Mouse (Mus musculus) hindbrain, embryonic 14.5 days (tissue): Measurements from ENCODE around the gene Tmem147. TPM values are rescaled to one million over a fixed set of nuclear protein-coding genes. Genes with fewer than 3 reads are reported as not detected.
A peak's percentile ranks its signal among the peaks of the same experiment; 100 is the strongest.
"Not testable (repeated sequence)": the region's sequence is repeated elsewhere in the genome, so short reads cannot be mapped to it uniquely, and the experiment has no call there.

ENCODE experiments used
- ATAC-seq: fragments of 200-750 bp; cut with Nextera tagmentation; 2 replicates; pipeline ENCODE4 v1.8.0; 2017; ENCODE audit warnings: moderate number of reproducible peaks, mild to moderate bottlenecking, moderate TSS enrichment, moderate library complexity; ENCODE audit not compliant: low FRiP score
- DNase-seq: peaks from one replicate; pipeline ENCODE4 v3.0.0-alpha.2; 2015; ENCODE audit warnings: low spot score
- H3K27ac ChIP-seq: fragments of 300-500 bp; sonication (generic); 2 replicates; pipeline ENCODE4 v1.5.1; 2014; ENCODE audit warnings: mild to moderate bottlenecking, moderate library complexity
- H3K27me3 ChIP-seq: fragments of 300-500 bp; sonication (generic); 2 replicates; pipeline ENCODE4 v1.6.1; 2014; ENCODE audit warnings: mild to moderate bottlenecking, low read length, mixed read lengths; ENCODE audit not compliant: control insufficient read depth, insufficient read depth
- H3K36me3 ChIP-seq: fragments of 300-500 bp; sonication (generic); replicated peaks from 2 replicates; pipeline ENCODE4 v1.6.1; 2014; ENCODE audit not compliant: control insufficient read depth, insufficient read depth
- H3K4me1 ChIP-seq: fragments of 300-500 bp; sonication (generic); replicated peaks from 2 replicates; pipeline ENCODE4 v1.6.1; 2014; ENCODE audit warnings: antibody characterized with exemption, low read length, mixed read lengths; ENCODE audit not compliant: control insufficient read depth, insufficient read depth
- H3K4me2 ChIP-seq: fragments of 300-500 bp; sonication (generic); replicated peaks from 2 replicates; pipeline ENCODE4 v1.6.1; 2014; ENCODE audit warnings: mild to moderate bottlenecking, moderate library complexity
- H3K4me3 ChIP-seq: fragments of 300-500 bp; sonication (generic); replicated peaks from 2 replicates; pipeline ENCODE4 v1.5.1; 2014; ENCODE audit warnings: mild to moderate bottlenecking, low read length
- H3K9ac ChIP-seq: fragments of 300-500 bp; sonication (generic); 2 replicates; pipeline ENCODE4 v1.6.1; 2014
- H3K9me3 ChIP-seq: fragments of 300-500 bp; sonication (generic); 2 replicates; pipeline ENCODE4 v1.6.1; 2016; ENCODE audit warnings: low read length; ENCODE audit not compliant: control insufficient read depth
- WGBS: fragments of 180-500 bp; shearing (Covaris S2); extraction: QIAGEN DNeasy Blood & Tissue Kit; methylation state at CpG from one replicate; pipeline ENCODE4 v1.1.7; 2014; 5-methylcytosine and 5-hydroxymethylcytosine counted together
- polyA plus RNA-seq: library from polyadenylated mRNA; unstranded; fragments of >200 nt; fragmentation: Nextera tagmentation; extraction: Ambion mirVana; gene quantifications from 2 replicates; pipeline ENCODE4 v1.2.1, GENCODE M21; 2014

Gene Tmem147
- polyA plus RNA-seq, 1 experiment from 2014 or later, result 319 TPM

GRCm38 (mm10) chr7:30758853-30759252, 29.5 kb upstream of the Tmem147 start:
- H3K4me1 ChIP-seq, result no peaks in the 10 kb centered on the region
- no peaks in the 10 kb centered on the region for H3K27me3 ChIP-seq
- H3K36me3 ChIP-seq, result peaks cover 19% of the 10 kb centered on the region
- DNase-seq (peak; percentile 37), ATAC-seq (no peak)
- peaks cover 9% of the 10 kb centered on the region; the same call in 1 of the 2 replicates for H3K9me3 ChIP-seq
- H3K9ac ChIP-seq, result no peak overlapping the region
- no peak overlapping the region for H3K4me2 ChIP-seq
- H3K4me3 ChIP-seq, result no peak overlapping the region
- 42% methylated on average over 4 of the region's 4 CpGs for WGBS
- H3K27ac ChIP-seq, result no peak overlapping the region

GRCm38 (mm10) chr7:30757001-30757400, 27.7 kb upstream of the Tmem147 start:
- no peaks in the 10 kb centered on the region for H3K27me3 ChIP-seq
- H3K4me3 ChIP-seq, result no peak overlapping the region
- no peak for ATAC-seq
- H3K36me3 ChIP-seq, result peaks cover 19% of the 10 kb centered on the region
- no peak overlapping the region for H3K27ac ChIP-seq
- 73% methylated on average over 3 of the region's 3 CpGs for WGBS
- H3K4me1 ChIP-seq, result no peaks in the 10 kb centered on the region
- no peak for DNase-seq
- no peak overlapping the region for H3K4me2 ChIP-seq
- H3K9me3 ChIP-seq, result peaks cover 9% of the 10 kb centered on the region; the same call in 1 of the 2 replicates
- no peak overlapping the region for H3K9ac ChIP-seq

DNA sequence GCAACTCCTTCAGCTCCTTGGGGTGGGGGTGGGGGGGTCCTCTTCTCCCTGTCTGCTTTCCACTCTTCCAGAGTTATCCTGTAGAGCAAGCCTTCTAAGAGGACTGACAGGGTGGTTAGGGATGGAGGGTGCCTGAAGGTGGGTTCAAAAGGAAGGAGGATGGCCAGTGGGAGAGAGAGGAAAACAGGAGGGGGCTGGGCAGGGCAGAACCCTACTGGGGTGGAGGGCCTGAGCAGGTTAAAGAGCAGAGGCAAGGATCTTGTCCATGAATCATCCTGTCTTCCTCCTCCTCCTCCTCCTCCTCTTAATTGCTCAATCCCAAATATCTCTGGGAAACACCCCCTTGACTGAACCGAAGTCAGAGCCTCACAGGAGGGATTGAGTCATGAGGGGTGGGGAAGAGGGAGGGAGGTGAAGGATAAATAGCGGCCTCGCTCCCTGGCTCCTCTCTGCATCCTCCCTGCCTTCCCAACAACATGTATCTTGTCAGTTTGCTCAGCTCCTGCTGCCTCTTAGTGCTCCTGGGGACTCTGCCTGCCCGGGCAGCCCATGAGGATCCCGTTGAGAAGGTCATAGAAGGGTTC, 21.8 kb upstream of the Tmem147 start, which contains the start of gene Sbsn:
Gene Sbsn, plus strand, starts transcription at position 386 of the 584 bp plus-strand sequence.
- DNase-seq (no peak), ATAC-seq (no peak)
- Histone ChIP-seq H3K9ac (no peak within 1 kb of the TSS), H3K36me3 (peaks cover 20% of the 10 kb centered on the region), H3K27me3 (no peaks in the 10 kb centered on the region), H3K4me3 (no peak within 1 kb of the TSS), H3K4me2 (no peak within 1 kb of the TSS), H3K9me3 (peaks cover 9% of the 10 kb centered on the region; the same call in 1 of the 2 replicates), H3K4me1 (no peaks in the 10 kb centered on the region), H3K27ac (no peak within 1 kb of the TSS)
- WGBS, result 68% methylated on average over 5 of the region's 5 CpGs

DNA sequence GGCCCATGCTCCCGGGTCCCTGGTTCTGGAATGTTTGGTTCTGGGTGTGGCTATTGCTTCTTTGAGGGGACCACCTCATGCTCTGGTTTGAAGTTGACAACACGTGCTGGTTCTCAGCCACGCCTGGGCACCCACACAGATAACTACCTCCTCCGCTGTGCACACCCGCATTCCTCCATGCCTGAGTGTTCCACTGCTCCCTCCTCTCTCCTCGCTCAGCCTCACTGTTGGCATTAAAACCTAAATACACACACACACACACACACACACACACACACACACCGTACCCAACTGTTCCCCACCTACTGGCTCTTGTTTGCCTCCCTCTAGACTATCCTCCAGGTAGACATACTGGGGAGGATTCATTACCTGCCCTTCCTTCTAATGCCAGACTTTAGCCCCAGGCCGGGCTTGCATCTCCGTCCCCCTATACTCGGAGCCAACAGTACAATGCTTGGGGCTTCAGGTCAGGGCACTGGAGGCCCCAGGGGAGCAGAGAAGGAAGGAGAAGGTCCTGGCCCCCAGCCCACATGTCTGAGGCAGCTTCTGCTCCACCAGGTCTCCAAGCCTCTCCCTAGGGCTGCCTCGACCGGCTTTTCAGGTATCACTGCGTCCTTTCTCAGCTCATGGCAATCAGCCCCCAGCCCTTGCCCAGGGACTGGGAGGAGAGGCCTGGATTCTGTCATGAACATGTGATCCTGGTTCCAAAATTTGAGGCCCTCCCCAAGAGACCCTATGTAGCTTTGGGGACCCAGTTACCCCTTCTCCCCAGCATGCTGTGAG, 20.7 kb upstream of the Tmem147 start:
- DNase-seq, result no peak
- Histone ChIP-seq H3K27ac (no peak overlapping the region), H3K9me3 (peaks cover 7% of the 10 kb centered on the region; the same call in 1 of the 2 replicates), H3K4me1 (no peaks in the 10 kb centered on the region), H3K4me3 (no peak overlapping the region), H3K36me3 (peaks cover 8% of the 10 kb centered on the region), H3K4me2 (no peak overlapping the region), H3K27me3 (no peaks in the 10 kb centered on the region), H3K9ac (no peak overlapping the region)
- WGBS, result 91% methylated on average over 13 of the region's 13 CpGs
- ATAC-seq, result no peak

DNA sequence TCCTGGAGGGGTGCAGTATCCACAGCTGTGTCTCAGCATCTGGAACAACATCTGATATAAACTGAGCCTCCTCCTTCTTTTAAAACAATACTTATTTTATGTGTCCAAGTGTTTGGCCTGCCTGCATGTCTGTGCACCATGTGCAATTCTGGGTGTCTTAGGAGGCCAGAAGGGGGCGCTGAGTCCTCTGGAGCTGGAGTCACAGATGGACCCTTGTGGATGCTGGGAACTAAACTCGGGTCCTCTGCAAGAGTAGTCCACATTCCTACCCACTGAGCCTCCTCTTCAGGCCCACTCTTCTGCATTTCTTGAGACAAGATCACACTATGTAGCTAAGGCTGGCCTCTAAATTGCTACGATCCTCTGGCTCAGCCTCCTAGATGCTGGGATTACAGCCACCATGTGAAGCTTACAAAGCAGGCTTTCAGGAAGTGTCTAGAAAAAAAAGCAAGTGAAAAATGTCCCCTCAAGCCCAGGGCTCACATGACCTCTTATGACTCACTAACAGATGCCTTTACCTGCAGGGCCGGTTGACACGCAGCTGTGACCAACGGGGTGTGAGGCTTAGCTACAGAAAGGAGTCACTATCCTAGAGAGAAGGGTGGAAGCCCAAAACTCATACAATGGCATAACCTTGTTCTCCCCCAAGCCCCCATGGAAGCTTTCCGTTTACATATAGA, 18.3 kb upstream of the Tmem147 start:
- no peaks in the 10 kb centered on the region for H3K4me1 ChIP-seq
- H3K4me3 ChIP-seq, result no peak overlapping the region
- DNase-seq, result no peak
- ATAC-seq, result no peak
- H3K27ac ChIP-seq, result no peak overlapping the region
- no peak overlapping the region for H3K9ac ChIP-seq
- 0 out of 2 replicates have a peak, but pooled peaks cover 3% of the 10 kb centered on the region for H3K36me3 ChIP-seq
- H3K27me3 ChIP-seq, result no peaks in the 10 kb centered on the region
- WGBS, result 91% methylated on average over 7 of the region's 7 CpGs
- H3K4me2 ChIP-seq, result no peak overlapping the region
- no peaks in the 10 kb centered on the region for H3K9me3 ChIP-seq

GRCm38 (mm10) chr7:30744022-30744598, 14.8 kb upstream of the Tmem147 start:
- H3K9me3 ChIP-seq, result no peaks in the 10 kb centered on the region
- H3K36me3 ChIP-seq, result peaks cover 11% of the 10 kb centered on the region; the same call in 1 of the 2 replicates
- no peaks in the 10 kb centered on the region for H3K4me1 ChIP-seq
- no peak overlapping the region for H3K9ac ChIP-seq
- WGBS, result 58% methylated on average over 4 of the region's 4 CpGs
- H3K27me3 ChIP-seq, result no peaks in the 10 kb centered on the region
- DNase-seq (peak; percentile 29), ATAC-seq (no peak; the same call in 1 of the 2 replicates)
- no peak overlapping the region for H3K4me2 ChIP-seq
- no peak overlapping the region for H3K4me3 ChIP-seq
- H3K27ac ChIP-seq, result no peak overlapping the region

DNA sequence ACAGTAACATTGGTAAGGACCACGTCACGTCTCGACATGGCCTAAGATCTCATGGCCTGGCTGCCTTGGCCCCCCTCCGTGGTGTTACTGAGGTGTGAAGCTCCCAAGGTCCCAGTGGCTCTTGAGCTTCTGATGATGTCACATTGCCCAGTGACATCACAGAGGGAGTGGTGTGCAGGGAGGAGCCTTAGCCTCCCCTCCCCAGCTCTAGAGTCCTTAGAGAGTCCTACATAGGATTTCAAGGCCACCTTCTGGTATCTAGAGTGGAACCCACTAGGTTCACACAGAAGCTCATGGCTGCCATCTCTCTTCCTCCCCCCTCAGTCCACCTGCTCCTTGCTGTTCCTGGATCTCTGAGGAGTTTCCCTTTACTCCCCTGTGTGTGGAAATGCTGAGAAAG, 14.3 kb upstream of the Tmem147 start, which contains the start of gene Gapdhs:
Gene Gapdhs, minus strand, starts transcription at position 65 of the 400 bp plus-strand sequence.
- WGBS, result no CpG with 5 or more reads among the region's 4 CpGs
- not testable (repeated sequence) for H3K9me3 ChIP-seq, H3K4me3 ChIP-seq, H3K27me3 ChIP-seq, DNase-seq, H3K9ac ChIP-seq, H3K27ac ChIP-seq, ATAC-seq, H3K4me1 ChIP-seq, H3K4me2 ChIP-seq
- peaks cover 11% of the 10 kb centered on the region; the same call in 1 of the 2 replicates for H3K36me3 ChIP-seq

- H3K36me3 ChIP-seq, result peaks cover 18% of the 10 kb centered on the region
- WGBS, result 92% methylated on average over 2 of the region's 2 CpGs
- DNase-seq, H3K9ac ChIP-seq, H3K4me2 ChIP-seq, H3K4me3 ChIP-seq, H3K4me1 ChIP-seq, H3K9me3 ChIP-seq, H3K27me3 ChIP-seq, H3K27ac ChIP-seq, ATAC-seq: not testable (repeated sequence)
Measured at GRCm38 (mm10) chr7:30742570-30742969, 13.2 kb upstream of the Tmem147 start.

- peaks cover 65% of the 10 kb centered on the region for H3K36me3 ChIP-seq
- H3K4me3 ChIP-seq, result no peak overlapping the region
- H3K9me3 ChIP-seq, result no peaks in the 10 kb centered on the region
- H3K27me3 ChIP-seq, result no peaks in the 10 kb centered on the region
- H3K27ac ChIP-seq, result no peak overlapping the region
- H3K9ac ChIP-seq, result no peak overlapping the region
- 89% methylated on average over 3 of the region's 3 CpGs for WGBS
- DNase-seq (no peak), ATAC-seq (no peak)
- H3K4me2 ChIP-seq, result no peak overlapping the region
- H3K4me1 ChIP-seq, result peaks cover 9% of the 10 kb centered on the region
Measured at GRCm38 (mm10) chr7:30736211-30736610, 6.9 kb upstream of the Tmem147 start.
